Comparison of ENCODE assay signal across 7 mouse cellular contexts in genomic region chr12:69298281-69298680, GRCm38 (mm10). TPM values are rescaled to one million over a fixed set of nuclear protein-coding genes. Genes with fewer than 3 reads are reported as not detected.
DNase-seq lines count a peak whose midpoint lies in the region; ATAC-seq and TF ChIP-seq lines count a peak whose summit lies in the region.

No protein-coding gene starts in this region.

- TF ChIP-seq CTCF in liver, adult 2 months (IDR thresholded peaks at IDR 0.05; ENCODE audit: low read depth, low read length): 0 out of 2 replicates have a peak, but pooled peaks have one; percentile 1

- WGBS in liver, adult 2 months: 83% methylated on average over 4 of the region's 4 CpGs
- 90% methylated on average over 4 of the region's 4 CpGs for WGBS in forebrain, embryonic 13.5 days
- 88% methylated on average over 4 of the region's 4 CpGs for WGBS in limb, embryonic 14.5 days
- 90% methylated on average over 4 of the region's 4 CpGs for WGBS in stomach, embryonic 15.5 days

- no peaks in the 10 kb centered on the region for H3K9me3 ChIP-seq in forebrain, embryonic 13.5 days (replicated peaks)
- H3K9me3 ChIP-seq in limb, embryonic 14.5 days (ENCODE audit: control insufficient read depth, low read length): no peaks in the 10 kb centered on the region
- H3K9me3 ChIP-seq in stomach, embryonic 15.5 days: no peaks in the 10 kb centered on the region

- peaks cover 14% of the 10 kb centered on the region for H3K36me3 ChIP-seq in liver, adult 2 months (ENCODE audit: control insufficient read depth, insufficient read depth, low read length)
- peaks cover 44% of the 10 kb centered on the region for H3K36me3 ChIP-seq in forebrain, embryonic 13.5 days (ENCODE audit: poor library complexity, severe bottlenecking)
- H3K36me3 ChIP-seq in limb, embryonic 14.5 days (ENCODE audit: control insufficient read depth, insufficient read depth, low read length): peaks cover 37% of the 10 kb centered on the region
- H3K36me3 ChIP-seq in stomach, embryonic 15.5 days: peaks cover 20% of the 10 kb centered on the region

- no peak overlapping the region for H3K27ac ChIP-seq in liver, adult 2 months (replicated peaks; ENCODE audit: insufficient read depth, low read depth, low read length)
- no peak overlapping the region for H3K27ac ChIP-seq in forebrain, embryonic 13.5 days
- H3K27ac ChIP-seq in limb, embryonic 14.5 days (replicated peaks; ENCODE audit: low read depth, low read length): no peak overlapping the region
- no peak overlapping the region for H3K27ac ChIP-seq in stomach, embryonic 15.5 days

- peaks cover 10% of the 10 kb centered on the region; the same call in 1 of the 2 replicates for H3K79me2 ChIP-seq in liver, adult 2 months (ENCODE audit: control insufficient read depth, insufficient read depth, low read length)

- DNase-seq in liver, adult 2 months (ENCODE audit: extremely low read depth, low read depth, low spot score): no peak
- DNase-seq in liver: no peak
- no peak for DNase-seq in limb, embryonic 14.5 days (ENCODE audit: low spot score)
- DNase-seq in cerebellum, adult 8-10 months: no peak
- DNase-seq in kidney, adult 11 months: no peak

- H3K9ac ChIP-seq in liver, adult 2 months (ENCODE audit: low read depth, low read length): no peak overlapping the region
- H3K9ac ChIP-seq in forebrain, embryonic 13.5 days: no peak overlapping the region
- H3K9ac ChIP-seq in limb, embryonic 14.5 days (ENCODE audit: low read depth, low read length, severe bottlenecking): no peak overlapping the region
- H3K9ac ChIP-seq in stomach, embryonic 15.5 days: no peak overlapping the region

- peaks cover 11% of the 10 kb centered on the region for H3K4me1 ChIP-seq in liver, adult 2 months (ENCODE audit: control insufficient read depth, insufficient read depth, low read length)
- peaks cover 29% of the 10 kb centered on the region for H3K4me1 ChIP-seq in forebrain, embryonic 13.5 days
- H3K4me1 ChIP-seq in limb, embryonic 14.5 days (ENCODE audit: control insufficient read depth, insufficient read depth, low read length): peaks cover 18% of the 10 kb centered on the region
- H3K4me1 ChIP-seq in stomach, embryonic 15.5 days: peaks cover 21% of the 10 kb centered on the region; the same call in 1 of the 2 replicates

- ATAC-seq in forebrain, embryonic 13.5 days: no peak
- ATAC-seq in limb, embryonic 14.5 days (ENCODE audit: low FRiP score, low read depth): no peak
- no peak for ATAC-seq in stomach, embryonic 15.5 days (ENCODE audit: insufficient read depth, low FRiP score, low read depth)

- no peaks in the 10 kb centered on the region for H3K27me3 ChIP-seq in liver, adult 2 months (ENCODE audit: control insufficient read depth, insufficient read depth, low read length)
- H3K27me3 ChIP-seq in forebrain, embryonic 13.5 days: no peaks in the 10 kb centered on the region
- no peaks in the 10 kb centered on the region for H3K27me3 ChIP-seq in limb, embryonic 14.5 days (ENCODE audit: control insufficient read depth, insufficient read depth, low read length)
- H3K27me3 ChIP-seq in stomach, embryonic 15.5 days (replicated peaks): no peaks in the 10 kb centered on the region

- H3K4me2 ChIP-seq in forebrain, embryonic 13.5 days: peak overlapping the region; percentile 76
- H3K4me2 ChIP-seq in limb, embryonic 14.5 days (replicated peaks; ENCODE audit: low read depth, low read length, severe bottlenecking): peak overlapping the region; percentile 33
- H3K4me2 ChIP-seq in stomach, embryonic 15.5 days: peak overlapping the region; percentile 33; the same call in 1 of the 2 replicates

- TF ChIP-seq POLR2A in liver, adult 2 months (IDR thresholded peaks at IDR 0.05; ENCODE audit: extremely low read depth, insufficient read depth, low read length): no peak
- TF ChIP-seq POLR2A in limb, embryonic 14.5 days (IDR thresholded peaks at IDR 0.05; ENCODE audit: borderline replicate concordance, extremely low read depth, insufficient read depth, insufficient read length): no peak

- H3K4me3 ChIP-seq in liver, adult 2 months (ENCODE audit: insufficient read depth, low read depth, low read length): no peak overlapping the region
- peak overlapping the region; percentile 96 for H3K4me3 ChIP-seq in forebrain, embryonic 13.5 days
- H3K4me3 ChIP-seq in limb, embryonic 14.5 days (replicated peaks; ENCODE audit: low read length): no peak overlapping the region
- peak overlapping the region; percentile 89; the same call in 1 of the 2 replicates for H3K4me3 ChIP-seq in stomach, embryonic 15.5 days (replicated peaks)

RNA-seq across cellular contexts. Expression of gene Klhdc2, which starts 1.8 kb away (rescaled TPM):
- 40.5 and 43.0 TPM in 2 replicates for total RNA-seq in liver, adult 2 months (2014; rRNA removed)
- 22.2 TPM in 2 replicates for polyA plus RNA-seq in liver, adult 2 months (2012; rRNA removed)
- polyA plus RNA-seq in forebrain, embryonic 13.5 days (2015; fragmentation: Nextera tagmentation; extraction: Ambion mirVana): 264 and 267 TPM in 2 replicates
- polyA plus RNA-seq in limb, embryonic 14.5 days (2012; rRNA removed): 96.0 and 109 TPM in 2 replicates
- polyA plus RNA-seq in limb, embryonic 14.5 days (2014; fragmentation: Nextera tagmentation; extraction: Ambion mirVana): 124 and 140 TPM in 2 replicates
- 110 and 119 TPM in 2 replicates for polyA plus RNA-seq in stomach, embryonic 15.5 days (2015; fragmentation: Nextera tagmentation; extraction: Ambion mirVana)

RNA-seq across cellular contexts. Expression of gene Klhdc1, which starts 57.3 kb away (rescaled TPM):
- total RNA-seq in liver, adult 2 months (2014; rRNA removed): 0.46 and 0.67 TPM in 2 replicates
- polyA plus RNA-seq in liver, adult 2 months (2012; rRNA removed): 0.07 and 0.10 TPM in 2 replicates
- 6.4 and 9.3 TPM in 2 replicates for polyA plus RNA-seq in forebrain, embryonic 13.5 days (2015; fragmentation: Nextera tagmentation; extraction: Ambion mirVana)
- 2.8 and 4.1 TPM in 2 replicates for polyA plus RNA-seq in limb, embryonic 14.5 days (2012; rRNA removed)
- polyA plus RNA-seq in limb, embryonic 14.5 days (2014; fragmentation: Nextera tagmentation; extraction: Ambion mirVana): 9.1 and 9.5 TPM in 2 replicates
- 9.0 and 9.2 TPM in 2 replicates for polyA plus RNA-seq in stomach, embryonic 15.5 days (2015; fragmentation: Nextera tagmentation; extraction: Ambion mirVana)

RNA-seq across cellular contexts. Expression of gene Nemf, which starts 58.7 kb away (rescaled TPM):
- 14.6 and 16.0 TPM in 2 replicates for total RNA-seq in liver, adult 2 months (2014; rRNA removed)
- 1.7 and 2.2 TPM in 2 replicates for polyA plus RNA-seq in liver, adult 2 months (2012; rRNA removed)
- polyA plus RNA-seq in forebrain, embryonic 13.5 days (2015; fragmentation: Nextera tagmentation; extraction: Ambion mirVana): 99.3 and 99.9 TPM in 2 replicates
- polyA plus RNA-seq in limb, embryonic 14.5 days (2012; rRNA removed): 31.2 and 37.8 TPM in 2 replicates
- polyA plus RNA-seq in limb, embryonic 14.5 days (2014; fragmentation: Nextera tagmentation; extraction: Ambion mirVana): 78.6 and 83.0 TPM in 2 replicates
- polyA plus RNA-seq in stomach, embryonic 15.5 days (2015; fragmentation: Nextera tagmentation; extraction: Ambion mirVana): 90.4 and 92.1 TPM in 2 replicates

Comparison
In these comparisons a context has a peak if more than half of its experiments do, and no peak if none do; other contexts are left out.
1. H3K4me3 ChIP-seq: peak in forebrain, embryonic 13.5 days (single experiment) and stomach, embryonic 15.5 days (single experiment); none in liver, adult 2 months (single experiment) and limb, embryonic 14.5 days (single experiment).
2. Peak in every context shown above with its lines, with median percentiles within 50 percentile points of each other: H3K4me2 ChIP-seq.